Mouse (Mus musculus) G1E (cell line): ENCODE results near the gene H2afx.

Experiments
- CTCF ChIP-seq: IDR thresholded peaks from 2 replicates; pipeline ENCODE4 v1.5.1; 2012; ENCODE audit warnings: low read depth, low read length, inconsistent platforms, mixed read lengths
- GATA2 ChIP-seq: IDR thresholded peaks from 2 replicates; pipeline ENCODE4 v1.6.1; 2012; ENCODE audit warnings: low read depth, low read length, inconsistent platforms, borderline replicate concordance
- POLR2AphosphoS5 ChIP-seq: IDR thresholded peaks from 2 replicates; pipeline ENCODE4 v1.6.1; 2012; ENCODE audit warnings: low read depth, low read length, inconsistent platforms; ENCODE audit not compliant: insufficient replicate concordance

GRCm38 (mm10) chr9:44342605-44343004 is 8.1 kb downstream of the H2afx start:
- no peak for TF ChIP-seq GATA2
- no peak for TF ChIP-seq CTCF
- no peak for TF ChIP-seq POLR2AphosphoS5
